Mouse (Mus musculus) hematopoietic multipotent progenitor cell, adult 10-12 weeks (in vitro differentiated cells): ENCODE results near the gene Guca1a. TPM values are rescaled to one million over a fixed set of nuclear protein-coding genes. Genes with fewer than 3 reads are reported as not detected.

Source experiments
- polyA plus RNA-seq: library from polyadenylated mRNA; stranded (reverse); fragments of >175 nt; gene quantifications from 2 replicates; pipeline ENCODE4 v1.2.3, GENCODE M21; 2012; ENCODE audit warnings: low replicate concordance

The Guca1a gene
- 3.8 and 7.4 TPM in 2 replicates for polyA plus RNA-seq

GRCm38 (mm10) chr17:47400451-47400850 is at the start of gene Guca1a:
Guca1a (minus strand) TSS chr17:47400584.

GRCm38 (mm10) chr17:47436907-47437547 is 36.6 kb upstream of the Guca1a start, which contains the start of gene 1700001C19Rik:
1700001C19Rik (minus strand) TSS chr17:47437376.

GRCm38 (mm10) chr17:47436156-47436906 is 35.9 kb upstream of the Guca1a start, which contains the start of gene AI661453:
AI661453 (plus strand) TSS chr17:47436615.

GRCm38 (mm10) chr17:47385145-47385544 is 15.2 kb downstream of the Guca1a start, which contains the start of gene Guca1b:
Guca1b (plus strand) TSS chr17:47385393.

GRCm38 (mm10) chr17:47368401-47369086 is 31.8 kb downstream of the Guca1a start, which contains the start of gene Mrps10:
Mrps10 (plus strand) TSS chr17:47368887.

Other genes starting within 250 kb of the Guca1a start
- 10.1 and 11.9 TPM in 2 replicates for gene Mrps10, start 31.7 kb downstream of the Guca1a start, polyA plus RNA-seq
- gene Guca1b, start 15.2 kb downstream of the Guca1a start, polyA plus RNA-seq: not detected in 2 replicates
- 0.19 and 0.46 TPM in 2 replicates for gene AI661453, start 36.0 kb upstream of the Guca1a start, polyA plus RNA-seq
- 0.11 TPM in 1 of 2 replicates, not detected in the other for gene 1700001C19Rik, start 36.8 kb upstream of the Guca1a start, polyA plus RNA-seq
- 26.4 and 30.9 TPM in 2 replicates for gene Taf8, start 101.7 kb upstream of the Guca1a start, polyA plus RNA-seq
- 251 and 354 TPM in 2 replicates for gene Ccnd3, start 104.5 kb upstream of the Guca1a start, polyA plus RNA-seq
- 13.5 and 15.7 TPM in 2 replicates for gene Bysl, start 210.9 kb upstream of the Guca1a start, polyA plus RNA-seq
- gene Med20, start 211.0 kb upstream of the Guca1a start, polyA plus RNA-seq: 0.89 and 6.7 TPM in 2 replicates
- 0.72 and 2.5 TPM in 2 replicates for gene Gm20517, start 211.0 kb upstream of the Guca1a start, polyA plus RNA-seq
- 8.0 and 8.3 TPM in 2 replicates for gene Usp49, start 230.1 kb upstream of the Guca1a start, polyA plus RNA-seq